Mouse (Mus musculus) embryonic fibroblast, embryonic 13.5 days (primary cell): ENCODE data around the gene Egln1. TPM values are rescaled to one million over a fixed set of nuclear protein-coding genes. Genes with fewer than 3 reads are reported as not detected.

ENCODE experiments used
- H3K27ac ChIP-seq: 2 replicates; pipeline ENCODE4 v1.5.1; 2012; ENCODE audit warnings: low read length, control low read depth, inconsistent platforms; ENCODE audit not compliant: insufficient read depth
- H3K4me1 ChIP-seq: 2 replicates; pipeline ENCODE4 v1.6.1; 2011; ENCODE audit warnings: low read length; ENCODE audit not compliant: control insufficient read depth, insufficient read depth
- H3K4me3 ChIP-seq: 2 replicates; pipeline ENCODE4 v1.5.1; 2011; ENCODE audit warnings: mild to moderate bottlenecking, control low read depth, low read length; ENCODE audit not compliant: insufficient read depth
- CTCF ChIP-seq: IDR thresholded peaks from 2 replicates; pipeline ENCODE4 v1.5.1; 2011; ENCODE audit warnings: mild to moderate bottlenecking, control low read depth, low read length, moderate library complexity, borderline replicate concordance; ENCODE audit not compliant: insufficient read depth
- POLR2A ChIP-seq: IDR thresholded peaks from 2 replicates; pipeline ENCODE4 v1.6.1; 2011; ENCODE audit warnings: low read depth, mild to moderate bottlenecking, control low read depth, low read length, moderate library complexity
- polyA plus RNA-seq: library from polyadenylated mRNA; stranded (reverse); fragments of >200 nt; gene quantifications from 2 replicates; pipeline ENCODE4 v1.2.4, GENCODE M21; 2011; ENCODE audit warnings: low read depth; ENCODE audit not compliant: missing spikeins, insufficient read length

Egln1 gene
- polyA plus RNA-seq: 33.1 and 33.7 TPM in 2 replicates

DNA sequence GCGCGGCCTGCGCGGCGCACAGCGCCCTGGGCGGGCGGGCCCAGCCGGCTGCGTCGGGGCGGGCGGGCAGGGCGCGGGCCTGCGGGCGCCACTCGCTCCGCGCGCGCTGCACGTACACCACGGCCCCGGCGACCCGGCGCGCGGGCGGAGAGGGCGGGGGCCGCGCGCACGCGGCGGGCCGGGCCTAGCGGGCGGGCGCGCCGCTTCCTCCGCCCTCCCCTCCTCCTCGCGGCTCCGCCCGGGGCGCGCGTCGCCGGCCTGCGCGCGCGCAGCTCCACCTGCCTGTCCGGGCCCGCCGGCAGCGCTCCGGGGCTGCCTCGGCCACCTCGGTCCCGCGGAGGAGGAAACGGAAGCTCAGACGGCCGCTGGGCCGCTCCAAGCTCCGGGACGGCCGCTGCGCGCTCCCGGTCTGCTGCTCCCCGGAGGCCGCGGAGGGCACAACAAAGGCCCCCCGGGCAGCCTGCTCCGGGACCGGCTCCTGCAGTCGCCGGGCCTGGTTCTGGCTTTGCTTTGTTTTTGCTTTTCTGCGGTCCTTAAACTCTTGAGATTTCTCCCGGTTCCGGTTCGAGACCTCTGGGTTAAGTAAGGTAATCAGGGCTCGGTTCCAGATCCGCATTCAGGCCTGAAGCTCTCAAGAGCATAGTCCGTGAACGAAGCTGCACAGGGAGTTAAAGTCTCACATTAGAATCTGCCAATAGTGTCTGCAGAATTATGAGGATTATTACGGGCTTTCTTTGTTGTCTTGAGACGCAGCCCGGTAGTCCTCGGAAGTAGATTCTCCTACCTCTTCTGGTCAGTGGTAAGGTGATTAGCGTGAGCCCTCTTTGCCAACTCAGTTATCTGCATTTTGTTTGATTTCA is at the start of gene Egln1:
Egln1 (minus strand) TSS at position 116 of the 860 bp plus-strand sequence.
- H3K4me3 ChIP-seq: peak within 1 kb of the TSS; percentile 88
- peak; percentile 73 for TF ChIP-seq POLR2A
- TF ChIP-seq CTCF: no peak
- peak within 1 kb of the TSS; percentile 83 for H3K27ac ChIP-seq
- H3K4me1 ChIP-seq: peaks cover 11% of the 10 kb centered on the region; the same call in 1 of the 2 replicates

DNA sequence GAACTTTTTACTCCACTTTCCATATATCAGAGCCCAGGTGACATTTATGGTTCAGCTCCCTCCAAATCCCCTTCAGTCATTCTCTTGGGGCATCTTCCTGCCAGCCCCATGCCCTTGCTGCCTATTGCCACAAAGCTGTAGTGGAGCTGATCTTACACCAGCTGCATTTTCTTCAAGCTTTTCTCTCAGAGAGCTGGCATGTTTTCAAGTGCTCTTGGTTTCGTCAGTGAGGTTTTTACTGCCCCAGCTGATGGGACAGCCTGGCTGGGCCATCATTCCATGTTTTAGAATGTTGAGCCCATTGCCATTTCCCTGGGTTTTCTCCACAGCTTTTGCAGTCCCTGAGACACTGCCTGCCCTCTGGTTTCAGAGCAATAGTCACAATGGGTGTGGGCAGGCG is 46.7 kb upstream of the Egln1 start:
- no peak for TF ChIP-seq CTCF
- TF ChIP-seq POLR2A: no peak
- no peaks in the 10 kb centered on the region for H3K4me1 ChIP-seq
- no peak overlapping the region for H3K4me3 ChIP-seq
- no peak overlapping the region for H3K27ac ChIP-seq

DNA sequence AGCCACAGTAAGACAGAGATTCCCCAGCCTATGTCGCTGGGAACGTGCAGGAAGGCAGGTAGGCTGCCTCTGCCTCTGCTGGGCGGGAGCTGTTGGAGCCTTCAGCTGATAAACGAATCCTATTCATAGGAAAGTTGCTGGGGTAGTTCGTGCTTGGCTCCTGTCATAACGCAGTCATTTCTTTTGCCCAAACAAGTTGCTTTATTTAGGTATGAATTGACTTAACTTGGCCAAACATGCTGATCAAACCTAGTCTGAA is 42.5 kb upstream of the Egln1 start:
- Histone ChIP-seq H3K4me3 (no peak overlapping the region), H3K27ac (no peak overlapping the region), H3K4me1 (no peaks in the 10 kb centered on the region)
- no peak for TF ChIP-seq POLR2A
- no peak for TF ChIP-seq CTCF

DNA sequence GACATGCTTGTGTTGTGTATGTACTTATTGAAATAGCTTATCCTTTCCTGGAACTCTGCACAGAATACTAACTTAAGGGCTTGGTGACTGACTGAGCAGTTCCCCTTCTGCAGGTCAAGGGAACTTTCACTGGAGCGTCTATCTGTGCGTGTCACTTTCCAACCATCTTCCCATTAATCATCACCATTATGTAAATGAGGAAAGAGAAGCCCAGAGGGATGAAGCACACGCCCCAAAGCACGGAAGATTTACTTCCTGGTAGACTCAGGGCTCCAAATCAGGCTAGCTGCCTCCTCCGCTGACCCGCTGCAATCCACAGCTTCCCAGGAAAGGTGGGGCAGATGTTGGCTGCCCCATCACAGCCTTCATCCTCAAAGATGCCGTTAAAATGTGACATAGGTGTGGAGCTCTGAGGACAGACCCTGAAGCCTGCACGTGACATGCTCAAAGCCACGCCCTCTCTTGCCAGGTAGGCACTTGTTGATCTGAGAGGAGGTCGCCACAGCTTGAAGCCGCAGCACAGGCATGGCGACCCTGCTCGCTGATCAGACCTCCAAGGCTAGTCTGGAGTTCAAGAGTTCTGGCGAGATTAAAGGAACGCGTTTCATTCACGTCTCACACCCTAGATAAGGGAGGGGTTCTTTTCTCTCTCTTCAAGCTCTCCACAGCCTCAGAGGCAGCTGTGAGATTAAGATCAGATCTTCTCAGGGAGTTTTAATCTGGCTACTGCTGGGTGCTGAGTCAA is 42.0 kb upstream of the Egln1 start:
- no peak overlapping the region for H3K4me3 ChIP-seq
- TF ChIP-seq POLR2A (no peak), CTCF (no peak)
- no peaks in the 10 kb centered on the region for H3K4me1 ChIP-seq
- H3K27ac ChIP-seq: no peak overlapping the region

DNA sequence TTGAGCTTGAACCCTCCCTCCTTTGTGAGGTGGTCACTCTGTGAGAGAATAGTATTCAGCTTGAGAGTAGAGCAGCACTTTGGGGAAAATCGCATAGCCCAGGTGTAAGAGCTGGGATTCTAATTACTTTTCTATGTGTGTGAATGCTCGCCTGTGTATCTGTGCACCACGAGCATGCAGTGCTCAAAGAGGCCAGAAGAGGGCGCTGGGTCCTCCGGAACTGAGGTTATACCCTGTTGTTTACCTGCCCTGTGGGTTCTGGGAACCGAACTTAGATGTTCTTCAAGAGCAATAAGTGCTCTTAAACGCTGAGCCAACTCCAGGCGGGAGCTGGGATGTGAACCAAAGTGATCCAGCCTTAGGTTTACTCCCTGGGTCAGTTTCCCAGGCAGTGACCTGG is 31.7 kb upstream of the Egln1 start:
- Histone ChIP-seq H3K4me1 (no peaks in the 10 kb centered on the region), H3K4me3 (no peak overlapping the region), H3K27ac (no peak overlapping the region)
- TF ChIP-seq CTCF (no peak), POLR2A (no peak)

DNA sequence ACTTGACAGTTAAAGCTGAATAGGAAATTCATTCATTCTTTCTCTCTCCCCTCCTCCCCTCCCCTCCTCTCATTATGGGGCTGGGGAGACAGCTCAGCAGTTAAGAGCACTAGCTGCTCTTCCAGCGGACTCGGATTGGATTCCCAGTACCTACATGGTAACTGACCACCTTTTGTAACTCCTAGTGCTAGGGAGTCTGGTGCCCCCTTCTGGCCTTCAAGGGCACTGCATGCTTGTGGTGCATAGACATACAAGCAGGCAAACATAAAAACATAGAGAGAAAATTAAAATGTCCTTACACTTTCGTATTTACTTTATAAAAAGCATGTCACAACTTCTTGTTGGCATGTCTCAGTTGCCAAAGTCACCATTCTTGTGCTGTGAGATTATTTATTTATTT is 30.9 kb upstream of the Egln1 start:
- no peak overlapping the region for H3K4me3 ChIP-seq
- H3K4me1 ChIP-seq: no peaks in the 10 kb centered on the region
- H3K27ac ChIP-seq: no peak overlapping the region
- TF ChIP-seq POLR2A (no peak), CTCF (peak; percentile 22; the same call in 1 of the 2 replicates)

DNA sequence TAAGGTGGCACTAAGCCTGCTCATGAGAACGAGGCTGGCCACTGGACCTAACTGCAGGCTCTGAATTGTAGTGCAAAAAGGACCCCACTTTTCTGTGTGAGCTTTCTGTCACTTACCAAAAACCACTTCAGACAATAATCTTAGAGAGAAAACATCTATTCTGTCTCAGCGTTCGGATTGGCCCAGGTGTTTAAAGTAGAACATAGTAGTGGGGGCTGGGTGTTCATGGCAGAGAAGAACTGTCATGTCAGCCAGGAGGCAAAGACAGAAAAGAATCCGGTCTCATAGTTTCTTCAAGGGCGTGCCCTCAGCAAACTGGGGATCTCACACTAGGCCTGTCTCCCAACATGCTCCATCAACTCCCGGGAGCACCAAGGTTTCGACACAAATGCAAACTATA is 28.9 kb upstream of the Egln1 start:
- TF ChIP-seq CTCF: no peak
- TF ChIP-seq POLR2A: no peak
- H3K4me1 ChIP-seq: no peaks in the 10 kb centered on the region
- no peak overlapping the region for H3K27ac ChIP-seq
- no peak overlapping the region for H3K4me3 ChIP-seq

DNA sequence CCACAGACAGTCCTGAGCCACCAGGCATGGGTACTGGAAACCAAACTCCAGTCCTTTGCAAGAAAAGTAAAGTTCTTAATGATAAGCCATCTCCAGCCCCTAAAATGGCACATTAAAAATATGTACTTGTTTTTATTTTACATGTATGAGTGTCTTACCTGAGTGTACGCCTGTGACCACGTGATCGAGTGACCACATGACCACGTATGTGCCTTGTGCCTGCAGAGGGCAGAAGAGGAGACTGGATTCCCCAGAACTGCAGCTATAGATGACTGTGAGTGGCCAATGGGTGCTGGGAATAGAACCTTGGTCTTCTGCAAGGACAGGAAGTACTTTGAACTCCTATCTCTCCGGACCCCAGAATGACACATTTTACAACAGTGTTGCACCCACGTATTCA is 27.1 kb upstream of the Egln1 start:
- H3K27ac ChIP-seq: no peak overlapping the region
- no peaks in the 10 kb centered on the region for H3K4me1 ChIP-seq
- TF ChIP-seq CTCF (no peak), POLR2A (no peak)
- H3K4me3 ChIP-seq: no peak overlapping the region

DNA sequence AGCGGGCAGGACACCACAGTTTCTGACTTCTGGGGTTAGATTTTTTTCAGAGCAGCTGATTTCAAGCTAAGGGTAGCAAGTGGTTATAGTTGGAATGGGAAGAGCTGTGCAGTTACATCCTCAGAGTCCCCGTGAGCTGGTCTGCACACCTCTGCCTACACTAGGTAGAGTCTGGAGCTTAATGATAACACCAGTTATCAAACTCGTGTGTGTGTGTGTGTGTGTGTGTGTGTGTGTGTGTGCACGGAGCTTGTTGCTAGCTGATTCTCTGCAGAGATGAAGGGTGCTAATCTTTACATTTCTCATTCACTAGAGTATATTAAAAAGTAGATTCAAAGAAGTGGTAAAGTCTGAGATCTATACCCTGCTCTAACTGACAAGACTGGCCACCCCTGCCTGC is 25.1 kb upstream of the Egln1 start:
- no peak for TF ChIP-seq POLR2A
- Histone ChIP-seq H3K4me3 (no peak overlapping the region), H3K4me1 (peaks cover 4% of the 10 kb centered on the region; the same call in 1 of the 2 replicates), H3K27ac (no peak overlapping the region)

DNA sequence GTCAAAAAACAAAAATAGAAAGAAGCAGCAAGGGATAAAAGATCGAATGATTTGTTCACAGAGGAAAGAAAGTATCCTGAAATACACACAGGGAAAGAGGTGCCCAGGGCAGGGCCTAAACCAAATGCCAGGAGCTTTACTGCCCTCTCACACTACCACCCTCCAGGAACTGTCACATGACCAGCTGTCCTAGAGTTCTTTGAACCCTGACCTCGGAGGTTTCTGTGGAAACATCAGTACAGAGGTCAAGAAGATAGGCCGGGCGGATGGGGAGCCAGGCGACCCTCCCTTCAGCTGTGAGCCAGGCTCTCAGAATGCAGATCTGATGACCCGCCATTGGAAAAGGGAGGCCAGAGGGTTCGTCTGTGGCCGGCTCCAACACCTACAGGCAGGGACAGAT is 24.1 kb upstream of the Egln1 start:
- Histone ChIP-seq H3K4me3 (no peak overlapping the region), H3K4me1 (peaks cover 4% of the 10 kb centered on the region; the same call in 1 of the 2 replicates), H3K27ac (no peak overlapping the region)
- TF ChIP-seq CTCF (no peak), POLR2A (no peak)
